Mouse (Mus musculus) testis, adult 2 months (tissue): ENCODE measurements at regions not wholly inside any gene's neighbourhood (a gene's known extent, or its start where the extent isn't known, plus 50 kb on each side); places are given as distances from the start of the nearest gene placed in this dataset.

ENCODE experiments used
- H3K27ac ChIP-seq: fragments of 200-500 bp; 2 replicates; pipeline ENCODE4 v1.5.1; 2012; ENCODE audit warnings: low read depth, low read length; ENCODE audit not compliant: control insufficient read depth, insufficient read depth
- H3K27me3 ChIP-seq: fragments of 200-500 bp; 2 replicates; pipeline ENCODE4 v1.6.1; 2012; ENCODE audit warnings: mild to moderate bottlenecking, low read length, moderate library complexity; ENCODE audit not compliant: control insufficient read depth, insufficient read depth
- H3K36me3 ChIP-seq: fragments of 200-500 bp; 2 replicates; pipeline ENCODE4 v1.6.1; 2012; ENCODE audit warnings: mild to moderate bottlenecking, low read length; ENCODE audit not compliant: control insufficient read depth, insufficient read depth
- H3K4me1 ChIP-seq: fragments of 200-500 bp; 2 replicates; pipeline ENCODE4 v1.6.1; 2012; ENCODE audit warnings: low read length; ENCODE audit not compliant: control insufficient read depth, insufficient read depth
- H3K4me3 ChIP-seq: fragments of 200-500 bp; 2 replicates; pipeline ENCODE4 v1.5.1; 2012; ENCODE audit warnings: low read depth, mild to moderate bottlenecking, low read length, moderate library complexity, mixed read lengths; ENCODE audit not compliant: control insufficient read depth
- CTCF ChIP-seq: fragments of 200-500 bp; IDR thresholded peaks from 2 replicates; pipeline ENCODE4 v1.5.1; 2012; ENCODE audit warnings: low read depth, mild to moderate bottlenecking, inconsistent platforms, low read length, moderate library complexity; ENCODE audit not compliant: control insufficient read depth, insufficient read depth, insufficient replicate concordance
- POLR2A ChIP-seq: fragments of 200-500 bp; IDR thresholded peaks from 2 replicates; pipeline ENCODE4 v1.6.1; 2012; ENCODE audit warnings: low read depth, mild to moderate bottlenecking, inconsistent platforms, low read length, moderate library complexity; ENCODE audit not compliant: control insufficient read depth

DNA sequence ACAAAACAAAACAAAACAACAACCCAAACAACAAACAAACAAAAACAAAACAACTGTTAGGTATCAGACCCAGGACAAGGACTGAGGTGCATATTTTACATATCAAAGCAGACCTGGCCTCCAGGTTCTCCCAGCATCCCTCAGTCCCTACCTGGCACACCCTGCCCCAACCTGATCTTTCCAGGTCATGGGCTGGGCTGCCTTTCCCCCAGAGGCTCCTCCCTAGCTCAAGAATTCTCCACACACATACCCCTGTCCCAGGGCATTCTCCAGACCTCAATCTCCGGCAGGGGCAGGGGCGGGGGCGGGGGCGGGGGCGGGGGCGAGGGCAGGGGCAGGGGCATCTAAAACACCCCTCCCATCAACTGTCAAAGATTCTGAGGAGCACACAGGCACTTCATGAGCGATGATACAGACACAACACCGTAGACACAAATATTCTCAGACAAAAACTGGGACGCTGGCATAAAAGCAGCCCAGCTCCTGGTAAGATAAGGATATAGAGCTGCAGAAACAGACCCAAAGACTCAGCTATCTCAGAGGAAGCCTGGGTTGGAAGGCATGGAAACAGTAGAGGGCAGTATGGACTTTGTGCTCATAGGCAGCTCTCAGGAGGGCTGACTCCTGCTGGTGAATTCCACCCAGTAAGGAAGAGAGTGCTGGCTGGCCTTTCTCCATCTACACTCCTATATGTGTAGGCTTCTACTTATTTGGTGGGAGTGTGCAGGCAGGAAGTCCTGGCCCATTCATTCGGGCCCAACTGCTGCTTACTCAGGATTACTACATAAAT, 337.7 kb upstream of the Nr5a2 start:
- H3K4me1 ChIP-seq, result no peaks in the 10 kb centered on the region
- no peak overlapping the region for H3K4me3 ChIP-seq
- no peaks in the 10 kb centered on the region for H3K36me3 ChIP-seq
- TF ChIP-seq CTCF, result no peak
- no peak for TF ChIP-seq POLR2A
- no peak overlapping the region for H3K27ac ChIP-seq
- no peaks in the 10 kb centered on the region for H3K27me3 ChIP-seq

GRCm38 (mm10) chr1:137289456-137289855, 329.2 kb upstream of the Nr5a2 start:
- TF ChIP-seq POLR2A (no peak), CTCF (no peak)
- H3K4me3 ChIP-seq, result no peak overlapping the region

DNA sequence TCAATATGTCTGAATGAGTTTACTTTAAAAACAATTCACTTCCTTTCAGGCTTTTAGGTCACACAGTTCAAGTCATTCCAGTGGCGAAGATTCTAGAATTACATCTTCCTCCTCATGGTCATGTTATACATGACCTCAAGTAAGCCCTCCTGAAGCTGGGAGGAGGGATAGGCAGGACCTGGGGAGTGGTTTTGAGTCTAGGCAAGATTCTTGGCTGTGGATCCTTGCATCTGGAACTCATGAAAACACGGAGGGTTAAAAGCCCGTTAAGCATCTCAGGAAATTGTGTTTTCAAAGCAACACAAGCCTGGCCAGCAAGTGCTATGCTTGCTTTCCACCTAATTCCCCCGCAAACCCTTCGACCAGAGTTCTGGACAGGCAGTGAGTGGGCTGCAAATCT, 323.0 kb upstream of the Nr5a2 start:
- H3K27me3 ChIP-seq, result no peaks in the 10 kb centered on the region
- H3K4me1 ChIP-seq, result no peaks in the 10 kb centered on the region
- TF ChIP-seq POLR2A (no peak), CTCF (no peak)
- H3K4me3 ChIP-seq, result no peak overlapping the region
- no peak overlapping the region for H3K27ac ChIP-seq
- no peaks in the 10 kb centered on the region for H3K36me3 ChIP-seq

More at GRCm38 (mm10) chr1:137289456-137289855, 329.2 kb upstream of the Nr5a2 start:
- Histone ChIP-seq H3K4me1 (peaks cover 2% of the 10 kb centered on the region; the same call in 1 of the 2 replicates), H3K27ac (no peak overlapping the region), H3K36me3 (no peaks in the 10 kb centered on the region), H3K27me3 (no peaks in the 10 kb centered on the region)

GRCm38 (mm10) chr1:137282457-137282856, 322.2 kb upstream of the Nr5a2 start:
- TF ChIP-seq CTCF (no peak), POLR2A (no peak)
- no peaks in the 10 kb centered on the region for H3K4me1 ChIP-seq

DNA sequence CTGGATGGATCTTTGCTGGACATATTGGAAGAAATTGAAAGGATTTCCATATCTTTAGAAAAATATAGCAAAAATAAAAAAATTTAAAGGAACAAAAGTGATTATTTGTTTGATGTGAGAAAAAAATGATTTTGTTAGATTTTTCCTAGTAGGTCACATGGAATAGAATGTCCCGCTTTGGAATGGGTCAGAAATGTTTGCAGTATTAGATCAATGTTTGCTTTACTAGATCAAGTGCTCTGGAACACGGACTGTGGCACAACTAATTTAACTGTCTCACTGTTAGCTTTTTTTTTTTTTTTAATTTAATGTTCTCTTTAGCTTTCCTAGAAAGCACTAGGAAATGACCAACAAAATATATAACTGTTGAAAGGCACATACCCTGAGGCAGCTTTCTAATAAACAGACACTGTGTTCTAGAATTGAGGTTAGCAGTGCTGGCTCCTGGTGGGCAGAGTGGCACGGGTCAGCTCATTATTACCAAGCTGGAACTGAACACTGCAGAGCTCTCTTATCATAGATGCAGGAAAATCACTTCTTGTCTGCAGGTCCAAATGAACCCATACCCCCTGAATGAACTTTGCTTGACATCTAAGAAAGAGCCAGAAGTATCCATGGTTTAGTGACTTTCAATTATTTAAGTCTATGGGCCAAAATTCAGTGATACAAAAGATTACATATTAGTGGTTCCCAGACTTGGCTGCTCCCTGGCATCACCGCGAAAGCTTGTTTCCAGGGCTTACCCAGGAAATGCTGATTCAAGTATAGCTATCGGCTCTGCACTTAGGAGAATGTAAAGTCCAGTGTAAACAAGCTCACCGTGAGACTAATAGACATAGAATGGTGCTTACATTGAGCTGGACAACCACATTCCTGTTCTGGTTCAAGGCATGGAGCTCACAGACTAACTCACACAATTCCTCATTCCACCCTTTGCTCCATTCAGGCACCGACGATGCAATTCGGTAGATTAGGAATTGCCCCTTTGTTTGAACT, 320.4 kb upstream of the Nr5a2 start:
- TF ChIP-seq CTCF (no peak), POLR2A (no peak)
- Histone ChIP-seq H3K27ac (no peak overlapping the region), H3K4me1 (no peaks in the 10 kb centered on the region), H3K27me3 (no peaks in the 10 kb centered on the region), H3K36me3 (no peaks in the 10 kb centered on the region), H3K4me3 (no peak overlapping the region)

More at GRCm38 (mm10) chr1:137282457-137282856, 322.2 kb upstream of the Nr5a2 start:
- no peak overlapping the region for H3K27ac ChIP-seq
- no peaks in the 10 kb centered on the region for H3K36me3 ChIP-seq
- no peaks in the 10 kb centered on the region for H3K27me3 ChIP-seq
- no peak overlapping the region for H3K4me3 ChIP-seq

- H3K4me1 ChIP-seq, result no peaks in the 10 kb centered on the region
- H3K36me3 ChIP-seq, result no peaks in the 10 kb centered on the region
- H3K27ac ChIP-seq, result no peak overlapping the region
- no peak overlapping the region for H3K4me3 ChIP-seq
- TF ChIP-seq CTCF (no peak), POLR2A (no peak)
- no peaks in the 10 kb centered on the region for H3K27me3 ChIP-seq
These were observed 319.7 kb upstream of the Nr5a2 start for GRCm38 (mm10) chr1:137279981-137280380.

- no peaks in the 10 kb centered on the region for H3K36me3 ChIP-seq
- no peak overlapping the region for H3K4me3 ChIP-seq
- no peaks in the 10 kb centered on the region for H3K4me1 ChIP-seq
- no peak overlapping the region for H3K27ac ChIP-seq
- no peaks in the 10 kb centered on the region for H3K27me3 ChIP-seq
- TF ChIP-seq POLR2A, result no peak
- no peak for TF ChIP-seq CTCF
These were observed 310.7 kb upstream of the Nr5a2 start for GRCm38 (mm10) chr1:137270659-137271612.
